Mouse (Mus musculus) hindbrain, postnatal 0 days (tissue): ENCODE measurements around the gene Calhm6. TPM values are rescaled to one million over a fixed set of nuclear protein-coding genes. Genes with fewer than 3 reads are reported as not detected.

Experiments used
- ATAC-seq: fragments of 200-750 bp; cut with Nextera tagmentation; 2 replicates; pipeline ENCODE4 v1.8.0; 2017; ENCODE audit warnings: mild to moderate bottlenecking, moderate TSS enrichment, moderate library complexity
- DNase-seq: peaks from one replicate; pipeline ENCODE4 v3.0.0-alpha.2; 2015; ENCODE audit warnings: low spot score
- H3K27ac ChIP-seq: fragments of 300-500 bp; sonication (generic); 2 replicates; pipeline ENCODE4 v1.5.1; 2014; ENCODE audit warnings: mild to moderate bottlenecking
- H3K27me3 ChIP-seq: fragments of 300-500 bp; sonication (generic); 2 replicates; pipeline ENCODE4 v1.6.1; 2014; ENCODE audit warnings: low read length, mixed read lengths; ENCODE audit not compliant: insufficient read depth
- H3K36me3 ChIP-seq: fragments of 300-500 bp; sonication (generic); 2 replicates; pipeline ENCODE4 v1.6.1; 2014; ENCODE audit warnings: low read length, mixed read lengths; ENCODE audit not compliant: insufficient read depth
- H3K4me1 ChIP-seq: fragments of 300-500 bp; sonication (generic); 2 replicates; pipeline ENCODE4 v1.6.1; 2014; ENCODE audit warnings: antibody characterized with exemption, low read length, mixed read lengths; ENCODE audit not compliant: insufficient read depth
- H3K4me2 ChIP-seq: fragments of 300-500 bp; sonication (generic); 2 replicates; pipeline ENCODE4 v1.6.1; 2014; ENCODE audit warnings: low read depth, mild to moderate bottlenecking, low read length, moderate library complexity, mixed read lengths
- H3K4me3 ChIP-seq: fragments of 300-500 bp; sonication (generic); 2 replicates; pipeline ENCODE4 v1.5.1; 2014; ENCODE audit warnings: low read length
- H3K9ac ChIP-seq: fragments of 300-500 bp; sonication (generic); replicated peaks from 2 replicates; pipeline ENCODE4 v1.6.1; 2014; ENCODE audit warnings: mild to moderate bottlenecking, low read length, moderate library complexity, mixed read lengths
- H3K9me3 ChIP-seq: fragments of 300-500 bp; sonication (generic); 2 replicates; pipeline ENCODE4 v1.6.1; 2016; ENCODE audit warnings: low read length, mixed read lengths
- CTCF ChIP-seq: IDR thresholded peaks from 2 replicates; pipeline ENCODE4 v1.5.1; 2016; ENCODE audit warnings: antibody characterized with exemption, control low read depth, low read depth
- WGBS: fragments of 180-500 bp; shearing (Covaris S2); extraction: QIAGEN DNeasy Blood & Tissue Kit; methylation state at CpG from one replicate; pipeline ENCODE4 v1.1.7; 2014; 5-methylcytosine and 5-hydroxymethylcytosine counted together
- polyA plus RNA-seq: library from polyadenylated mRNA; unstranded; fragments of >200 nt; fragmentation: Nextera tagmentation; extraction: Ambion mirVana; gene quantifications from 2 replicates; pipeline ENCODE4 v1.2.1, GENCODE M21; 2015
- total RNA-seq: library from RNA; depleted of rRNA; stranded (reverse); fragments of >200 nt; gene quantifications from 2 replicates; pipeline ENCODE4 v1.2.3, GENCODE M21; 2014

Calhm6 gene
- total and polyA plus RNA-seq, 2 experiments from 2014 or later, result 0.16 to 1.1 TPM

GRCm38 (mm10) chr10:34155796-34156554 is 28.2 kb upstream of the Calhm6 start:
- Histone ChIP-seq H3K4me1 (no peaks in the 10 kb centered on the region), H3K4me2 (no peak overlapping the region), H3K27me3 (no peaks in the 10 kb centered on the region), H3K4me3 (no peak overlapping the region), H3K9me3 (no peaks in the 10 kb centered on the region), H3K27ac (no peak overlapping the region), H3K36me3 (no peaks in the 10 kb centered on the region), H3K9ac (no peak overlapping the region)
- 69% methylated on average over 12 of the region's 12 CpGs for WGBS
- no peak for TF ChIP-seq CTCF
- DNase-seq (no peak), ATAC-seq (no peak)

GRCm38 (mm10) chr10:34151827-34152226 is 24.0 kb upstream of the Calhm6 start:
- DNase-seq, result peak; percentile 45

GRCm38 (mm10) chr10:34150454-34150853 is 22.7 kb upstream of the Calhm6 start:
- DNase-seq, result no peak
- Histone ChIP-seq H3K4me3 (no peak overlapping the region), H3K4me1 (no peaks in the 10 kb centered on the region), H3K36me3 (no peaks in the 10 kb centered on the region), H3K9ac (no peak overlapping the region), H3K9me3 (no peaks in the 10 kb centered on the region), H3K4me2 (no peak overlapping the region), H3K27me3 (no peaks in the 10 kb centered on the region), H3K27ac (no peak overlapping the region)
- no peak for TF ChIP-seq CTCF
- 61% methylated on average over 6 of the region's 6 CpGs for WGBS
- ATAC-seq, result no peak

More at GRCm38 (mm10) chr10:34151827-34152226, 24.0 kb upstream of the Calhm6 start:
- peak; percentile 52 for TF ChIP-seq CTCF
- Histone ChIP-seq H3K9ac (no peak overlapping the region), H3K27ac (no peak overlapping the region), H3K27me3 (no peaks in the 10 kb centered on the region), H3K9me3 (no peaks in the 10 kb centered on the region), H3K4me3 (no peak overlapping the region), H3K4me2 (no peak overlapping the region), H3K4me1 (no peaks in the 10 kb centered on the region), H3K36me3 (no peaks in the 10 kb centered on the region)
- 87% methylated on average over 3 of the region's 3 CpGs for WGBS
- ATAC-seq, result no peak

- DNase-seq, result no peak
- ATAC-seq, result no peak
- 75% methylated on average over 3 of the region's 3 CpGs for WGBS
- no peak for TF ChIP-seq CTCF
- Histone ChIP-seq H3K4me1 (no peaks in the 10 kb centered on the region), H3K36me3 (no peaks in the 10 kb centered on the region), H3K27me3 (no peaks in the 10 kb centered on the region), H3K27ac (no peak overlapping the region), H3K9me3 (no peaks in the 10 kb centered on the region), H3K4me3 (no peak overlapping the region), H3K9ac (no peak overlapping the region), H3K4me2 (no peak overlapping the region)
Measured at GRCm38 (mm10) chr10:34149772-34150171, 22.0 kb upstream of the Calhm6 start.

GRCm38 (mm10) chr10:34141693-34142092 is 13.9 kb upstream of the Calhm6 start:
- Histone ChIP-seq H3K9ac (no peak overlapping the region), H3K27ac (no peak overlapping the region), H3K9me3 (no peaks in the 10 kb centered on the region), H3K4me3 (no peak overlapping the region), H3K36me3 (no peaks in the 10 kb centered on the region), H3K4me1 (no peaks in the 10 kb centered on the region), H3K4me2 (no peak overlapping the region), H3K27me3 (no peaks in the 10 kb centered on the region)
- 88% methylated on average over 2 of the region's 2 CpGs for WGBS
- no peak for DNase-seq
- ATAC-seq, result no peak
- no peak for TF ChIP-seq CTCF

GRCm38 (mm10) chr10:34139768-34140167 is 12.0 kb upstream of the Calhm6 start:
- no peaks in the 10 kb centered on the region for H3K27me3 ChIP-seq
- H3K9ac ChIP-seq, result no peak overlapping the region
- no peak for ATAC-seq
- WGBS, result 70% methylated on average over 4 of the region's 4 CpGs
- no peaks in the 10 kb centered on the region for H3K4me1 ChIP-seq
- no peak overlapping the region for H3K4me2 ChIP-seq
- H3K36me3 ChIP-seq, result no peaks in the 10 kb centered on the region
- no peak overlapping the region for H3K27ac ChIP-seq
- DNase-seq, result no peak
- H3K4me3 ChIP-seq, result no peak overlapping the region
- no peak for TF ChIP-seq CTCF
- no peaks in the 10 kb centered on the region for H3K9me3 ChIP-seq

- Histone ChIP-seq H3K4me3 (no peak overlapping the region), H3K4me2 (no peak overlapping the region), H3K4me1 (no peaks in the 10 kb centered on the region), H3K9ac (no peak overlapping the region), H3K36me3 (no peaks in the 10 kb centered on the region), H3K27me3 (no peaks in the 10 kb centered on the region), H3K27ac (no peak overlapping the region), H3K9me3 (no peaks in the 10 kb centered on the region)
- ATAC-seq, result no peak
- TF ChIP-seq CTCF, result no peak
- DNase-seq, result no peak
- WGBS, result 61% methylated on average over 6 of the region's 6 CpGs
Measured at GRCm38 (mm10) chr10:34138027-34138426, 10.2 kb upstream of the Calhm6 start.
